Mouse (Mus musculus) embryonic fibroblast, embryonic 13.5 days (primary cell): ENCODE results near the gene Cfap43. TPM values are rescaled to one million over a fixed set of nuclear protein-coding genes. Genes with fewer than 3 reads are reported as not detected.

ENCODE experiments used
- H3K27ac ChIP-seq: 2 replicates; pipeline ENCODE4 v1.5.1; 2012; ENCODE audit warnings: low read length, control low read depth, inconsistent platforms; ENCODE audit not compliant: insufficient read depth
- H3K4me1 ChIP-seq: 2 replicates; pipeline ENCODE4 v1.6.1; 2011; ENCODE audit warnings: low read length; ENCODE audit not compliant: control insufficient read depth, insufficient read depth
- H3K4me3 ChIP-seq: 2 replicates; pipeline ENCODE4 v1.5.1; 2011; ENCODE audit warnings: mild to moderate bottlenecking, control low read depth, low read length; ENCODE audit not compliant: insufficient read depth
- CTCF ChIP-seq: IDR thresholded peaks from 2 replicates; pipeline ENCODE4 v1.5.1; 2011; ENCODE audit warnings: mild to moderate bottlenecking, control low read depth, low read length, moderate library complexity, borderline replicate concordance; ENCODE audit not compliant: insufficient read depth
- POLR2A ChIP-seq: IDR thresholded peaks from 2 replicates; pipeline ENCODE4 v1.6.1; 2011; ENCODE audit warnings: low read depth, mild to moderate bottlenecking, control low read depth, low read length, moderate library complexity
- polyA plus RNA-seq: library from polyadenylated mRNA; stranded (reverse); fragments of >200 nt; gene quantifications from 2 replicates; pipeline ENCODE4 v1.2.4, GENCODE M21; 2011; ENCODE audit warnings: low read depth; ENCODE audit not compliant: missing spikeins, insufficient read length

Gene Cfap43
- polyA plus RNA-seq, 1 experiment: not detected

DNA sequence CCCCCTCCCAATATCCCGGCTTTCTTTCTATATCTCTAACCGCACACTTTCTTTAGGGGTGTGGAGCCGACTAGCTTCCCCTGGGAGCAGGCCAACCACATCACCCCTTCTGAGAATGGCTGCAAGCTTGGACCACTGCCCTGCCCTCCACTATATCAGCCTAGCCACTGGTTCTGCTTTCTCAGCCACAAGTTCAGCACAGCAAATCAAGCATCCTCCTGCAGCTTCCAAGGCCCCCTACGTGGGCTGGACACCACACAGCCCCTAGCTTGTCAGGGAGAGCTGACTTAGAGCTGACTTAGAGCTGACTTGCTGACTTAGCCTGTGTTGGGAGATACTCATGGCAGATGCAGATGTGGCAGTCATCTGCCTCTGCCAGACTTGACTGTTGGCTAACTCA is 14.0 kb downstream of the Cfap43 start:
- no peak for TF ChIP-seq POLR2A
- no peak for TF ChIP-seq CTCF
- Histone ChIP-seq H3K4me1 (peaks cover 32% of the 10 kb centered on the region), H3K4me3 (no peak overlapping the region), H3K27ac (no peak overlapping the region)

DNA sequence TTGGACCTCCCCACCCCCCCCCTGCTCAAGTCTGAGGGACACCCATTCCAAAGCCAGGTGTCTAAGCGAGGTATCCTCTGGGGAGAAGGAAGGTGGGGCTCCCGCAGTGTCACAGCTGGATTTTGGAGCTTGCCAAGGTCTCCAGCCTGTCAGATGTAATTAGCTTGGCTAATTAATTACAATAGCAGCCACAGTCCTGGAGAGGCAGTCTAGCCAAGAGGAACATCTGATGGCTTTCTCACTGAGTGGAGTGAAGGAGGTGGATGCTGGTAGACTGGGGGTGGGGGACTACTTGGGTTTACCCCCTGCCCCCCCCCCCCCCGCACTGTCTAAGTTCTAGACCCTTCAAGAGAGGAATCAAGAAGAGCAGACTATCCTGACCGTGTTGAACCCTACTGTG is 15.4 kb downstream of the Cfap43 start:
- Histone ChIP-seq H3K27ac (no peak overlapping the region), H3K4me1 (peaks cover 26% of the 10 kb centered on the region), H3K4me3 (no peak overlapping the region)
- no peak for TF ChIP-seq CTCF
- TF ChIP-seq POLR2A: no peak

DNA sequence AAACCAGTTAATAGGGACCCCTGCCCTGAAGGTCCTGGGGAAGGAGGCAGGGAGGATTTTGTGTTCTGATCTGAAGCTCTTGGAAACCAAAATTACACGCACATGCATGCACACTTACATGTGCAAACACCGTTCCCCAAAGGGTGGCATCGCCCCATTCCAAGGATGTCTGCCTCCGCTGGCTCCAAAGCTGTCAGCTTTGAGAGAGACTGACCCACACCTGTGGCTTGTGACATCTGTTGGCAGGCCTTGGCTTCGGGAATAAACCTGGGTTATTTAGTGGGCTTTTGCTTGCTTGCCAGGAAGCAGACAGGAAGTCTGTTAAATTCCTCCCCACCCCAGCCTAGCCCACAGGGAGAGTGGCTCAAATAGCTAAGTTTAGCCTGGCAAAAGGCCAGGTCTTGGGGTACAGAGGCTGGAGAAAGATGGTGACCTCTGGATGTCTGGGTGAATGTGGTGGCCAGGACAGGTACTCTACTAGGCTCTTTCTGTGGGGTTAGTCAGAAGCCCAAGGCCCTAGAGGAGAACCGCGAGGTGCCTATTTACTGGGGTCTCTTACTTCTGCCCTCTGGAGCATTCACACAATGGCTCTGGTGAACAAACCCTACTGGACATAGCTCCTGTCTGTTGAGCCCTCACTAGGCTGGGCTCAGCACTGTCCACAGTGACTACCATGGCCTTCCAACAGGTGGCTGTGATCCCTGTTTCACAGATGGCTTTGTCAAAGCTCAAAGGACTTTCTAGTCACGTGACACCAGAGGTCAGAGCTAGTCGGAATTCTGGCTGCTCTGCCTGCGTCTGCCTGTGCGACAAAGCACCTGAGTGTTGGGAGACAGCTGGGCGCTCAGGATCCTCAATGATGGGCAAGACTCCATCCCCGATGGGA is 16.5 kb downstream of the Cfap43 start:
- Histone ChIP-seq H3K4me3 (no peak overlapping the region), H3K27ac (peak overlapping the region; percentile 4; the same call in 1 of the 2 replicates), H3K4me1 (peaks cover 26% of the 10 kb centered on the region)
- TF ChIP-seq POLR2A (no peak), CTCF (no peak)

DNA sequence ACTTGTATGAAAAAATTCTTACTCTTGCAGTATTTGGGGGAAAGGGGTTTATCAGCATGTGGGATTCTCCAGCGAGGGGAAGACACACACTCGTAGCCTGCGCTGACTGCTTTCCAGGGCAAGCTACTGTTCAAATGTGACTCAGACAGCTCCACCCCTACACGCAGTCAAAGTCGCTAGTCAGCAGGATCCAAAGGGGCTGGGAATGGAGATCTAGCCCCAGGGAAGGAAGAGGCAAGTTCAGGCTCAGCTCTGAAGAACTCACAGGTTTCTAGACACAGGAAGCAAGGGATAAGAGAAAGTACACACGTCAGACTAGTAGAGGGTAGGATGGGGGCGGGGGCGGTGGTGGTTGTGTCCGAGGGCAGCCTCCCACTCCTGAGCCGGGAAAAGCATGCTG is 18.5 kb downstream of the Cfap43 start:
- H3K4me1 ChIP-seq: peaks cover 26% of the 10 kb centered on the region
- H3K4me3 ChIP-seq: no peak overlapping the region
- no peak overlapping the region for H3K27ac ChIP-seq
- TF ChIP-seq CTCF: no peak
- TF ChIP-seq POLR2A: no peak

DNA sequence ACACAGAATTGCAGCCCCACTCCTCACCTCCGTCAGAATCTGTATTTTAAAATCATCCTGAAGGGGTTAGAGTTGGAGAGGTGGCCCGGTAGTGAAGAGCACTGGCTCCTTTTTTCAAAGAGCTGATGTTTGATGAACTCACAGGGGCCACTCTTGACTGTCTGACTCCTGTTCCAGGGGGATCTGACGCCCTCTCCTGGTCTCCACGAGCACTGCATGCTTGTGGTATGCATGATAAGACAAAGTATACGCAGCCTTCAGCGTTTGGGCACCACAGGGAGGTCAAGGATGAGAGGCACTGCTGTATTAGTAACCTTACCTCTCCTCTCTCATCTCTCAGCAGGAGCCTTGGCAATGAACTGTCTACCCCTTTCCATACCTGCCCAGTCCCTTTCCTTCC is 19.1 kb downstream of the Cfap43 start:
- Histone ChIP-seq H3K4me3 (no peak overlapping the region), H3K27ac (no peak overlapping the region), H3K4me1 (peaks cover 26% of the 10 kb centered on the region)
- TF ChIP-seq CTCF (no peak), POLR2A (no peak)

DNA sequence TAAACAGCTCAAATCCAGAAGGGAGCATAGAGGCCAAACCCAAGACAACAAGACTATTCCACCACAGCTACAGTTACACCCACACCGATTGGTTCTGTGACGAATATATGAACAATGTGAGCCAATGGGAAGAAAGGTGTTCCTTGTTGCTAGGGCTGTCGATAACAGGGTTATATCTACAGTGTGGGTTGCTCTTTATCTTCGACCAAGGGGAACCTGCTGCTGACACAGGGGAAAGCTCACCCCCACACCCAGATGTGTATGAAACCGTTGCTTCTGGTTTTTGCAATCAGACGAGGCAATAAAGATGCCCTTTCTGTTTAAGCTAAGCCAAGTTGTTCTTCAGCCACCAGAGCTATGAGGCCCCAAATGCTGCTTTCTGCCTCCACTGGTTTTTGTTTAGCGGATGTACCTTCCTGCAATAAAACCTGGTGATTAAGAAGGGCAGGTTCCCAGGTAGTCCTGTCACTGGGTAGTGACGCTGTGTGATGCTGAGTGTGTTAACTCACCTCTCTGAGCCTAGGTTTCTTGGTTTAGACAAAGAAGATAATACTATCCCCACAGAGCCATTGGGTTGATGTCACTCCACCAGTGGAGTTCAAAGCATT is 20.5 kb downstream of the Cfap43 start:
- Histone ChIP-seq H3K4me3 (no peak overlapping the region), H3K27ac (no peak overlapping the region), H3K4me1 (peaks cover 25% of the 10 kb centered on the region)
- TF ChIP-seq CTCF (no peak), POLR2A (no peak)

DNA sequence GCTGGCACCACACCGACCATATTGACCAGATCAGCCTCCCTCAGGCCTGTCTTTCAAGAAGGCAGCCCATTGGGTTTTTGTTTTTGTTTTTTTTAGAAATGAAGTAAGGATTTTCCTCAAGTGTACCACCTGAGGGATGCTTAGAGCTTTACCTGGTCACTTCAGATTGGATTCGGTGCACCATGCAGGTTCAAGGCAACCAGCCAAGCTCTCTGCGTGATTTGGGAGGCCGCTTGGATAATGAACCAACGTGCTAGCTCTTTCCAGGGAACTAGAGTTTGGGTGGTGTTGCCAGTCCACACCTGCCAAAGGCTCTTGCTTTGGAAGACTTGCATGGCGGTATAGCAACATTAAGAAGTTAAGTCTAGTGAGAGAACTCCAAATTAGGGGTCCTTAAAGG is 26.0 kb downstream of the Cfap43 start:
- TF ChIP-seq POLR2A (no peak), CTCF (no peak)
- H3K4me3 ChIP-seq: no peak overlapping the region
- peaks cover 24% of the 10 kb centered on the region for H3K4me1 ChIP-seq
- H3K27ac ChIP-seq: no peak overlapping the region

DNA sequence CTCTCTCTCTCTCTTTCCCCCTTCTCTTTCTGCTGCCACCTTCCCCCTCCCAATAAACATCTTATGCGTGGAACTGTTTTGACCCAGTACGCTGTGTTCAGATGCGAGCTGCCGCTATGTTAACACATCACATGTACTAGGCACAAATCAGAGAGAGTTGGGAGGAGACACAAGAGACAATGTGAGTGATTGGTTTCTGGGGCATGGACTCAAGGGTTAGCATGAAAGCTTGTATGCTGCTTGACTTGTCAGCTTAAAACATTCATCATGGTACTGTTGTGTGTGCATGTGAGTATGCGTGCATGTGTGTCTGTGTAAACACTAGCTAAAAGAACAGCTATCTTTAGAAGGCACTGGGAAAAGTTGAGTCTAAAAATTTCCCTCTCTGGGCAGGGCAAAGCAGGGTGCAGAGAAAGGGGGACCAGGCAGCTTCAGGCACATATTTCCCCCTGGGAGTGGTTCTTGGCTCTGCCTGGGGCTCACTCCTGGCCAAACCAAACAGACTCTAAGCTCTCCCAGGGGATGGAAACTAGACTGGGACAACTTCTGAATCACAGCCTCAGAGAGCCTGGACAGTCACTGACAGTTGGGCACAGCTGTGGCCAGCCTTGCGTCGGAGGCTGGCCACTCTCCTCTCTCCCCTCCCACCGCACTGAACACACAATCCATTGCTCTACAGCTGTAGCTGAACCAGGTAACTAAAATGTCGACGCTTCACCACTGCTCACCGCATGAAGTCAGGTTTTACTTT is 27.4 kb downstream of the Cfap43 start:
- Histone ChIP-seq H3K27ac (peak overlapping the region; percentile 82), H3K4me3 (no peak overlapping the region), H3K4me1 (peaks cover 29% of the 10 kb centered on the region)
- TF ChIP-seq CTCF: no peak
- 0 out of 2 replicates have a peak, but pooled peaks have one; percentile 11 for TF ChIP-seq POLR2A

DNA sequence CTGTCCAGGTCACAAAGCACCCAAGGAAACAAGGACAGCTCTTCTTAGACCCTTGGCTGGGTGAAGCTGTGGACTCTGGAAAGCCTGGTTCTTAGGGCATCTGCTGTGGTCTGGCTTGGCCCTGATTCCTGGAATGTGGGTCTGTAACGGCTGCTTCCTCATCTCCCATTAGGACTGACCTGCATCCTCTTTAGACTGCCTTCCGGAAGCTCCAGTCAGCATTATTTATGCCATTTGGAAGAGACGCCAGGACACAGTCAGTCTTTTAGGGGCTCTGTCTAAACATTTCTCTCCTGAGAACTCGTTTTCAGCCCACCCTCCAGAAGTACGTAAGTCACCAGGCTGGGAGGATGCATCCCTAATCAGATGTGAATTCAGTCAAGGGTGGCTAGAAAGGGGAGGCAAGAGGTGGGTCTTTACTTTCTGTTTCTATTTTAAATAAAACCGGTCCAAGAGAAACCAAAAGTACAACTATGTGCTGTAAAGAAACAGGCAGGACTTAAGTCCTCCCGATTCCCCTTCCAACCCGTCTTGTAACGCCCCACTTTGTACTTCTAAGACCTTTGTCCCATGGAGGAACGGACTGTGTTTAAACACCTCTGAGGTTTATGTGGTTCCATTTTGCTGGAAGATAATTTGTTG is 28.5 kb downstream of the Cfap43 start:
- TF ChIP-seq CTCF (no peak), POLR2A (no peak)
- no peak overlapping the region for H3K4me3 ChIP-seq
- peaks cover 29% of the 10 kb centered on the region for H3K4me1 ChIP-seq
- H3K27ac ChIP-seq: peak overlapping the region; percentile 82
